ENCODE assay signal across 8 mouse cellular contexts in the genomic region with DNA sequence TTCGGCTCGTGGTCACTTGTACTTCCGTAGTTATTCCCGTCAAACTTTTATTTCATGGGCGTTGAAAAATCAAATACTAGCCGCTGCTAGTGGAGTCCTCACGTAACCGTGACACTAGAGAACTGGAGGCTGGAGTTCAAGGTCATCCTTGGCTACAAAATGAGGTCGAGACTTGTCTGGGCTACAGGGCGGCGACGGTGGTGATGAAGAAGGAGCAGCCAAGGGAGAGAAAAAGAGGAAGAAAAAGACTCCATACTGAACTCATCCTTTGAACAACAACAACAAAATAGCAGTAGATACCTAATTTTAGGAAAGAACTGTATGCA. TPM values are rescaled to one million over a fixed set of nuclear protein-coding genes. Genes with fewer than 3 reads are reported as not detected.
DNase-seq lines count a peak whose midpoint lies in the region; ATAC-seq and TF ChIP-seq lines count a peak whose summit lies in the region.

No protein-coding gene starts in this region.

- H3K27ac ChIP-seq in thymus, adult 2 months (ENCODE audit: control insufficient read depth, insufficient read depth, low read length): peak overlapping the region; percentile 60; the same call in 1 of the 2 replicates
- H3K27ac ChIP-seq in intestine, embryonic 15.5 days: peak overlapping the region; percentile 100
- H3K27ac ChIP-seq in midbrain, embryonic 16.5 days (ENCODE audit: low read length): peak overlapping the region; percentile 98

- H3K4me2 ChIP-seq in intestine, embryonic 15.5 days (replicated peaks): peak overlapping the region; percentile 72
- peak overlapping the region; percentile 71 for H3K4me2 ChIP-seq in midbrain, embryonic 16.5 days (ENCODE audit: low read length)

- H3K27me3 ChIP-seq in thymus, adult 2 months (ENCODE audit: control insufficient read depth, insufficient read depth, low read length): no peaks in the 10 kb centered on the region
- no peaks in the 10 kb centered on the region for H3K27me3 ChIP-seq in intestine, embryonic 15.5 days (replicated peaks)
- H3K27me3 ChIP-seq in midbrain, embryonic 16.5 days (ENCODE audit: control insufficient read depth, insufficient read depth, low read depth, low read length): no peaks in the 10 kb centered on the region

- peak overlapping the region; percentile 82 for H3K4me3 ChIP-seq in thymus, adult 2 months (ENCODE audit: control insufficient read depth, insufficient read depth, low read length)
- H3K4me3 ChIP-seq in intestine, embryonic 15.5 days (replicated peaks): peak overlapping the region; percentile 94
- peak overlapping the region; percentile 96 for H3K4me3 ChIP-seq in midbrain, embryonic 16.5 days (ENCODE audit: low read depth, low read length)

- H3K9ac ChIP-seq in intestine, embryonic 15.5 days: peak overlapping the region; percentile 99
- H3K9ac ChIP-seq in midbrain, embryonic 16.5 days (ENCODE audit: low read depth, low read length): peak overlapping the region; percentile 100

- H3K36me3 ChIP-seq in thymus, adult 2 months (ENCODE audit: control insufficient read depth, insufficient read depth, low read length): no peaks in the 10 kb centered on the region
- H3K36me3 ChIP-seq in intestine, embryonic 15.5 days: no peaks in the 10 kb centered on the region
- 0 out of 2 replicates have a peak, but pooled peaks cover 2% of the 10 kb centered on the region for H3K36me3 ChIP-seq in midbrain, embryonic 16.5 days (ENCODE audit: control insufficient read depth, insufficient read depth, low read length)

- H3K9me3 ChIP-seq in intestine, embryonic 15.5 days: no peaks in the 10 kb centered on the region
- no peaks in the 10 kb centered on the region for H3K9me3 ChIP-seq in midbrain, embryonic 16.5 days (replicated peaks; ENCODE audit: control insufficient read depth, low read length, poor library complexity, severe bottlenecking)

- no peak for TF ChIP-seq CTCF in thymus, adult 2 months (IDR thresholded peaks at IDR 0.05; ENCODE audit: borderline replicate concordance, control insufficient read depth, extremely low read depth, insufficient read depth, low read length, poor library complexity)

- DNase-seq in cerebellum, adult 9-10 months: peak; percentile 62
- DNase-seq in cerebellum, adult 18-20 months: no peak
- no peak for DNase-seq in thymus, adult 2 months
- no peak for DNase-seq in thymus, postnatal 25 days
- DNase-seq in urinary bladder, postnatal 4 days (ENCODE audit: low spot score in 2 of 2): no peak
- no peak for DNase-seq in adrenal gland, postnatal 36 days

- ATAC-seq in intestine, embryonic 15.5 days: peak; percentile 34
- ATAC-seq in midbrain, embryonic 16.5 days: no peak; the same call in 1 of the 2 replicates

- no peak for TF ChIP-seq POLR2A in thymus, adult 2 months (IDR thresholded peaks at IDR 0.05; ENCODE audit: control insufficient read depth, extremely low read depth, insufficient read depth, low read length, poor library complexity)

- peaks cover 4% of the 10 kb centered on the region for H3K4me1 ChIP-seq in thymus, adult 2 months (replicated peaks; ENCODE audit: control insufficient read depth, insufficient read depth, low read length)
- no peaks in the 10 kb centered on the region for H3K4me1 ChIP-seq in intestine, embryonic 15.5 days (replicated peaks)
- H3K4me1 ChIP-seq in midbrain, embryonic 16.5 days (ENCODE audit: control insufficient read depth, insufficient read depth, low read length): peaks cover 21% of the 10 kb centered on the region

- WGBS in thymus, adult 2 months: 1% methylated on average over 12 of the region's 12 CpGs
- under 1% methylated on average over 12 of the region's 12 CpGs for WGBS in intestine, embryonic 15.5 days
- under 1% methylated on average over 12 of the region's 12 CpGs for WGBS in midbrain, embryonic 16.5 days

RNA-seq across cellular contexts. Expression of a gene that starts 0.7 kb away (rescaled TPM):
- 27.7 and 29.6 TPM in 2 replicates for polyA plus RNA-seq in thymus, adult 2 months (2012; rRNA removed)
- 31.1 and 32.2 TPM in 2 replicates for polyA plus RNA-seq in intestine, embryonic 15.5 days (2015; fragmentation: Nextera tagmentation; extraction: Ambion mirVana)
- 34.1 and 36.2 TPM in 2 replicates for polyA plus RNA-seq in midbrain, embryonic 16.5 days (2015; fragmentation: Nextera tagmentation; extraction: Ambion mirVana)
- total RNA-seq in adrenal gland, postnatal 36 days (2021): 10 to 100 TPM; 86.7 to 95.8 TPM
